Mouse (Mus musculus): ENCODE measurements around the gene Elovl6.

DNA sequence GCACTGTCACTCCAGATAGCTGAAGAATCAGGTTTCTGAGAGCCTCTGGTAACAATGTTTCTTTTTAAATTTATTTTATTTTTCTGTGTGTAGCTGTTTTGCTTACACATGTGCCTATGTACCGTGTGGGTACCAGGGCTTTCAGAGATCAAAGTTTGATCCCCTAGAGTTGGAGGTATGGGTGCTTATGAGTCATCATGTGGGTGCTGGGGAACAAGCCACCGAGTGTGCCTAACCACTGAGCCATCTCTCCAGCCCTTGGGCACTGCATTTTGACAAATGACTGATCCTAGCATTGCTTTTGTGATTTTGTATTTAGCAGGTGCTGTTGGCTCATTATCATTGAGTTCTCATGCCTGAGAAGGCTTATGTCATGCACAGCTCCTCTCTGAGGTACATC lies 29.7 kb downstream of the Elovl6 start:
- no peak for TF ChIP-seq CTCF (IDR thresholded peaks at IDR 0.05 in 2 of 3, conservative IDR thresholded peaks at IDR 0.05 in 1 of 3; ENCODE audit: control insufficient read depth in 1 of 3, insufficient read depth in 1 of 3, low read depth in 2 of 3, low read length in 3 of 3, poor library complexity in 1 of 3, severe bottlenecking in 1 of 3)
- no peak for TF ChIP-seq USF2 (IDR thresholded peaks at IDR 0.05; ENCODE audit: borderline replicate concordance in 1 of 2, insufficient read depth in 1 of 2, low read depth in 1 of 2, low read length in 2 of 2)
- TF ChIP-seq BHLHE40 (IDR thresholded peaks at IDR 0.05; ENCODE audit: borderline replicate concordance, low read depth, low read length) = no peak

Measured in MEL (cell line).